Mouse (Mus musculus) megakaryocyte-erythroid progenitor cell, adult 5-6 weeks (primary cell): ENCODE measurements around the gene Tek. TPM values are rescaled to one million over a fixed set of nuclear protein-coding genes. Genes with fewer than 3 reads are reported as not detected.
"Not testable (repeated sequence)": the region's sequence is repeated elsewhere in the genome, so short reads cannot be mapped to it uniquely, and the experiment has no call there.

Experiments
- ATAC-seq: replicated peaks from 2 replicates; pipeline ENCODE4 v1.8.0; 2016; ENCODE audit warnings: mild to moderate bottlenecking, inconsistent platforms; ENCODE audit not compliant: severe bottlenecking, poor library complexity, low FRiP score, low TSS enrichment
- total RNA-seq, 2 experiments: library from RNA; stranded (forward) in 1 of 2; stranded (reverse) in 1 of 2; fragments of 200-1000, 215-1000 nt in 1 of 2; fragments of >200 nt in 1 of 2; fragmentation: Nextera tagmentation in 1 of 2; gene quantifications; 2 replicates each; pipeline ENCODE4 v1.2.3; 2014 to 2017

The Tek gene
- total RNA-seq (2014; fragmentation: Nextera tagmentation) (0.46 and 4.6 TPM in 2 replicates), total RNA-seq (2017) (2.0 and 9.5 TPM in 2 replicates)

- peak; percentile 70 for ATAC-seq
These were observed at the start of gene Tek for GRCm38 (mm10) chr4:94738838-94739731. Gene Tek (plus strand): TSS chr4:94739289.

GRCm38 (mm10) chr4:94689804-94690203, 49.3 kb upstream of the Tek start:
- ATAC-seq = not testable (repeated sequence)

GRCm38 (mm10) chr4:94691078-94691477, 48.0 kb upstream of the Tek start:
- ATAC-seq = peak; percentile 85

- ATAC-seq = peak; percentile 60
These were observed 46.9 kb upstream of the Tek start for GRCm38 (mm10) chr4:94692175-94692574.

GRCm38 (mm10) chr4:94696368-94696767, 42.7 kb upstream of the Tek start:
- no peak for ATAC-seq

- peak; percentile 86 for ATAC-seq
These were observed 28.1 kb upstream of the Tek start for GRCm38 (mm10) chr4:94711002-94711401.

- no peak for ATAC-seq
These were observed 27.7 kb upstream of the Tek start for GRCm38 (mm10) chr4:94711426-94711825.

GRCm38 (mm10) chr4:94713741-94714140, 25.3 kb upstream of the Tek start:
- no peak for ATAC-seq

- no peak for ATAC-seq
These were observed 23.9 kb upstream of the Tek start for GRCm38 (mm10) chr4:94715166-94715565.

GRCm38 (mm10) chr4:94725799-94726198, 13.3 kb upstream of the Tek start:
- ATAC-seq = peak; percentile 50; the same call in 1 of the 2 replicates

GRCm38 (mm10) chr4:94732721-94733120, 6.4 kb upstream of the Tek start:
- ATAC-seq = peak; percentile 47; the same call in 1 of the 2 replicates

GRCm38 (mm10) chr4:94737326-94738295, 1.5 kb upstream of the Tek start:
- ATAC-seq = peak; percentile 54

- ATAC-seq = no peak
These were observed 2.7 kb downstream of the Tek start for GRCm38 (mm10) chr4:94741824-94742223.

GRCm38 (mm10) chr4:94745749-94746148, 6.7 kb downstream of the Tek start:
- ATAC-seq = no peak

GRCm38 (mm10) chr4:94746387-94746811, 7.3 kb downstream of the Tek start:
- peak; percentile 48; the same call in 1 of the 2 replicates for ATAC-seq

GRCm38 (mm10) chr4:94747338-94747737, 8.2 kb downstream of the Tek start:
- ATAC-seq = no peak

GRCm38 (mm10) chr4:94752512-94752911, 13.4 kb downstream of the Tek start:
- no peak for ATAC-seq

- ATAC-seq = no peak
These were observed 26.1 kb downstream of the Tek start for GRCm38 (mm10) chr4:94765217-94765616.

- ATAC-seq = no peak
These were observed 27.1 kb downstream of the Tek start for GRCm38 (mm10) chr4:94766176-94766575.

- ATAC-seq = no peak
These were observed 29.5 kb downstream of the Tek start for GRCm38 (mm10) chr4:94768624-94769023.
